Mouse (Mus musculus) neural tube, embryonic 12.5 days (tissue): Measurements from ENCODE around the gene Rapgef4. TPM values are rescaled to one million over a fixed set of nuclear protein-coding genes. Genes with fewer than 3 reads are reported as not detected.

Source experiments
- ATAC-seq: fragments of 200-750 bp; cut with Nextera tagmentation; 2 replicates; pipeline ENCODE4 v1.8.0; 2017; ENCODE audit warnings: low read depth, mild to moderate bottlenecking, moderate TSS enrichment, moderate library complexity; ENCODE audit not compliant: low FRiP score
- H3K27ac ChIP-seq: fragments of 300-500 bp; sonication (generic); 2 replicates; pipeline ENCODE4 v1.5.1; 2016
- H3K27me3 ChIP-seq: fragments of 300-500 bp; sonication (generic); replicated peaks from 2 replicates; pipeline ENCODE4 v1.6.1; 2016; ENCODE audit warnings: mild to moderate bottlenecking
- H3K36me3 ChIP-seq: fragments of 300-500 bp; sonication (generic); 2 replicates; pipeline ENCODE4 v1.6.1; 2016; ENCODE audit warnings: mild to moderate bottlenecking
- H3K4me1 ChIP-seq: fragments of 300-500 bp; sonication (generic); 2 replicates; pipeline ENCODE4 v1.6.1; 2016
- H3K4me2 ChIP-seq: fragments of 300-500 bp; sonication (generic); replicated peaks from 2 replicates; pipeline ENCODE4 v1.6.1; 2016; ENCODE audit warnings: mild to moderate bottlenecking
- H3K4me3 ChIP-seq: fragments of 300-500 bp; sonication (generic); 2 replicates; pipeline ENCODE4 v1.5.1; 2016
- H3K9ac ChIP-seq: fragments of 300-500 bp; sonication (generic); 2 replicates; pipeline ENCODE4 v1.6.1; 2016; ENCODE audit warnings: mild to moderate bottlenecking
- H3K9me3 ChIP-seq: fragments of 300-500 bp; sonication (generic); 2 replicates; pipeline ENCODE4 v1.6.1; 2016; ENCODE audit warnings: mild to moderate bottlenecking
- WGBS: fragments of 180-500 bp; shearing (Covaris S2); methylation state at CpG from one replicate; pipeline ENCODE4 v1.1.7; 2016; 5-methylcytosine and 5-hydroxymethylcytosine counted together
- polyA plus RNA-seq: library from polyadenylated mRNA; unstranded; fragments of >200 nt; fragmentation: Nextera tagmentation; extraction: Ambion mirVana; gene quantifications from 2 replicates; pipeline ENCODE4 v1.2.1, GENCODE M21; 2016

Gene Rapgef4
- polyA plus RNA-seq, 1 experiment from 2014 or later: 24.0 TPM

DNA sequence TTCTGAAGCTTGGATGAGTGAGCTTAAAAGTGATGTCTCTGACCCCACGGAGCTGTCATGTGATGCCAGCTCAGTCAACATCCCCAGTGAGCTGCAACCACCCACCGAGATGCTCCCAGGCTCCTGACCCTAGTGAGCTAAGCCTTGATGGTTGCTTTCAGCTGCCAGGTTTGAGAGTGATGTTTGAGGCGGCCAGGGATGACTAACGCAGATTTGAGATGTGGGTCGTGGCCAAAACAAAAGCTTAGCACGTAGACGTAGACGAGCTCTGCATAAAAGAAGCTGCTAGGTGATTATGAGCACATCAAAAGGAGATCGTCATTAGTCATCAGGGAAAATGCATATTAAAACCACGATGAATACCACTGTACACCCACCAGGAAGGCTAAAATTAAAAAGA lies 16.8 kb upstream of the Rapgef4 start:
- no peaks in the 10 kb centered on the region for H3K4me1 ChIP-seq
- H3K9me3 ChIP-seq: no peaks in the 10 kb centered on the region
- H3K4me2 ChIP-seq: no peak overlapping the region
- WGBS: 49% methylated on average over 10 of the region's 10 CpGs
- no peak for ATAC-seq
- H3K27ac ChIP-seq: no peak overlapping the region
- no peaks in the 10 kb centered on the region for H3K36me3 ChIP-seq
- H3K9ac ChIP-seq: no peak overlapping the region
- H3K27me3 ChIP-seq: no peaks in the 10 kb centered on the region
- no peak overlapping the region for H3K4me3 ChIP-seq

DNA sequence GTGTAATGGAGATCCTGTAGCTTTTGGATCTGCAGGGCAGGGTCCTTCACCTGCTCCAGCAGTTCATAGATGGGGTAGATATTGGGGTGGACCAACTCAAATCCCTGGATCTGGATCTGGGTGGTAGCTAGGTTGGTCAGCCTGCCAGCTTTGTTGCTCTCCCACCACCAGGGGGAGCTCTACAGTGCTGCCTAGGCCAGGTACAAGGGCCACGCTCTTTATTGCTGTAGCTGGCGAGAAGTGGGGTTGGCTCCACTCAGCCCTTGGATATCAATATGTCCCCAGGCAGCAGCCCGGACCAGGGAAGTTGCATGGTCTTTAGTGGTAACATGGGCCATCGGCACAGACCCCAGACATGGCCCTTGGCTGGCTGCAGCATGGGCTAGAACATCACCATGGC lies 15.6 kb upstream of the Rapgef4 start:
- no peak for ATAC-seq
- no peaks in the 10 kb centered on the region for H3K4me1 ChIP-seq
- no peak overlapping the region for H3K4me3 ChIP-seq
- 80% methylated on average over 4 of the region's 4 CpGs for WGBS
- H3K9ac ChIP-seq: no peak overlapping the region
- H3K4me2 ChIP-seq: no peak overlapping the region
- H3K27me3 ChIP-seq: no peaks in the 10 kb centered on the region
- no peaks in the 10 kb centered on the region for H3K36me3 ChIP-seq
- H3K9me3 ChIP-seq: no peaks in the 10 kb centered on the region
- H3K27ac ChIP-seq: no peak overlapping the region

- H3K4me1 ChIP-seq: no peaks in the 10 kb centered on the region
- no peak overlapping the region for H3K4me3 ChIP-seq
- H3K9ac ChIP-seq: no peak overlapping the region
- H3K4me2 ChIP-seq: no peak overlapping the region
- 76% methylated on average over 4 of the region's 4 CpGs for WGBS
- ATAC-seq: no peak
- H3K9me3 ChIP-seq: no peaks in the 10 kb centered on the region
- H3K27me3 ChIP-seq: no peaks in the 10 kb centered on the region
- H3K27ac ChIP-seq: no peak overlapping the region
- H3K36me3 ChIP-seq: no peaks in the 10 kb centered on the region
These were observed 14.3 kb upstream of the Rapgef4 start for GRCm38 (mm10) chr2:71966737-71967136.

DNA sequence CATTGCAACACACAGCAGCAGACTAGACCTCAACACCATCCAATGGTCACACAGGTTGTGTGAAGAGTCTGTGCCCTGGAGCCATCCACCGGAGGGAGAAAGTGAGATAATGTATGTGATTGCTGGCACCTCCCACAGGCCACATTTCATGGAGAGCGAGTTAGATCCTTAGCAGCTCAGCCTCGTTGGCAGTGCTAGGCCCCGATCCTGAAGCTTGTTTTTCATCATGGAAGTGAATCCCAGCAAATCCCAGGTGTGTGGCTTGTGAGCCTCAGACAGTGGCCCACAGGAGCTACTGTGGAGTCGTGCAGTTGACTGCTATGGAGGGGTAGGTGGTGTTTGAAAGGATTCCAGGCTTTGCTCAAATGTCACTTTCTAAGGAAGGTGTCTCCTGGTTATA lies 13.2 kb upstream of the Rapgef4 start:
- H3K27me3 ChIP-seq: no peaks in the 10 kb centered on the region
- no peak overlapping the region for H3K27ac ChIP-seq
- no peak for ATAC-seq
- no peak overlapping the region for H3K4me2 ChIP-seq
- no peaks in the 10 kb centered on the region for H3K9me3 ChIP-seq
- no peaks in the 10 kb centered on the region for H3K4me1 ChIP-seq
- WGBS: 77% methylated on average over 5 of the region's 5 CpGs
- H3K36me3 ChIP-seq: no peaks in the 10 kb centered on the region
- no peak overlapping the region for H3K4me3 ChIP-seq
- H3K9ac ChIP-seq: no peak overlapping the region

- no peak for ATAC-seq
- Histone ChIP-seq H3K4me3 (no peak overlapping the region), H3K9ac (no peak overlapping the region), H3K9me3 (no peaks in the 10 kb centered on the region), H3K27me3 (no peaks in the 10 kb centered on the region), H3K27ac (no peak overlapping the region), H3K4me1 (no peaks in the 10 kb centered on the region), H3K36me3 (no peaks in the 10 kb centered on the region), H3K4me2 (no peak overlapping the region)
- WGBS: 74% methylated on average over 3 of the region's 3 CpGs
These were observed 7.4 kb upstream of the Rapgef4 start for GRCm38 (mm10) chr2:71973646-71974045.

DNA sequence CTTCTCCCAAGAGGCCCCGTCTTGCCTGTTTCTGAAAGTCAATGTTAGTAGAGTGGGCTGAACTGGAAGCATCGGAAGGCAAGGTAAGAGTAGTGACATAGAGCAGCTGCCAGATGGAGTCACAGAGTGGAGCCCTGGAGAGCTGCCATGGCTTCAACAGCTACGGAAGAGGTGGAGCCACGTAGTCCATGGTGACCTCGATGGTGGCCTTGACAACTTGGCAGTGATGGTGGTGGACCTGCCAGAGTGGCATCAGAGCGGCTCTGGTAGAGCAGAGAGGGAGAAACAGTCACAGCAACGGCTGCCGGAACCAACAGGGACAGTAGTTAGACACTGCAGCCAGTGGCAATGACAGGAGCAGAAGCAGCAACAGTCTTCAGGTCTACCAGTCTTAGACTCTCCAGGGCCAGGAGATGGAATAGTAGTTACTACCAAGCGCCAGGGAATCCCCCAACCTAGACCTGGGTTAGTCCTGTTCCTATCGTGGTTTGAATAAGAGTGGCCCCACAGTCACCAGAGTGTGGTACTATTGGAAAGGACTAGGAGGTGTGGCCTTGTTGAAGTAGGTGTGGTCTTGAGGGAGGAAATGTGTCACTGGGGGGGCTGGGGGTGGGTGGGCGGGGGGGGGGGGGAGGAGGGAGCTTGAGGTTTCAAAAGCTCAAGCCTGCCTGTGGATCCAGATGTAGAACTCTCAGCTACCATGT lies 6.7 kb upstream of the Rapgef4 start:
- Histone ChIP-seq H3K4me3 (no peak overlapping the region), H3K4me1 (no peaks in the 10 kb centered on the region), H3K27ac (no peak overlapping the region), H3K27me3 (no peaks in the 10 kb centered on the region), H3K36me3 (no peaks in the 10 kb centered on the region), H3K4me2 (no peak overlapping the region), H3K9me3 (no peaks in the 10 kb centered on the region), H3K9ac (no peak overlapping the region)
- 90% methylated on average over 10 of the region's 11 CpGs for WGBS
- no peak for ATAC-seq

GRCm38 (mm10) chr2:71979981-71980380 lies 1.1 kb upstream of the Rapgef4 start:
- Histone ChIP-seq H3K36me3 (no peaks in the 10 kb centered on the region), H3K27ac (no peak overlapping the region), H3K9ac (no peak overlapping the region), H3K4me3 (no peak overlapping the region), H3K9me3 (no peaks in the 10 kb centered on the region), H3K4me2 (no peak overlapping the region), H3K4me1 (peaks cover 4% of the 10 kb centered on the region; the same call in 1 of the 2 replicates), H3K27me3 (peaks cover 14% of the 10 kb centered on the region)
- 89% methylated on average over 7 of the region's 7 CpGs for WGBS
- ATAC-seq: no peak

GRCm38 (mm10) chr2:71981343-71981851 lies 357 bp downstream of the Rapgef4 start:
- Histone ChIP-seq H3K27ac (no peak overlapping the region), H3K4me2 (peak overlapping the region; percentile 91), H3K4me1 (peaks cover 7% of the 10 kb centered on the region; the same call in 1 of the 2 replicates), H3K27me3 (peaks cover 14% of the 10 kb centered on the region), H3K36me3 (no peaks in the 10 kb centered on the region), H3K4me3 (peak overlapping the region; percentile 58), H3K9ac (peak overlapping the region; percentile 67), H3K9me3 (no peaks in the 10 kb centered on the region)
- peak; percentile 33 for ATAC-seq
- 8% methylated on average over 24 of the region's 24 CpGs for WGBS

DNA sequence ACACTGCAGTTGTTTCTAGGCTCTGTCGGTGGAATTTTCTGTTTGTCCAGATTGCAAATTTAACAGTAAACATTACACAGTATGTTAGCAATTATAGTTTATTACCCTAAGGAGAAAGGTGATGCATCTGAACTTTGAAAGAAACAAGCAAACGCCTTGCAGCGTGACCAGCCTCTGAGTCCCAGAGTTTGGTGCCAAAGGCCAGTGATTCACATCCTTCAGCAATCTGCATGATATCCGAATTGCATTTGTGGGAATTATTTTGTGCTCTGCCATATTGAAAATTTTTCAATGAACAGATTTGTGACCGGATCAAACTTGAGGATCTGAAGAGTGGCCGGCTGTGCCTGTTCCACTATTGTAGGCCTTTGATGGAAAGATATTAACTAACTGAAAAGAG lies 856 bp downstream of the Rapgef4 start:
- peak overlapping the region; percentile 58; the same call in 1 of the 2 replicates for H3K4me3 ChIP-seq
- peak overlapping the region; percentile 91 for H3K4me2 ChIP-seq
- 76% methylated on average over 6 of the region's 6 CpGs for WGBS

GRCm38 (mm10) chr2:71982868-71983597 lies 2.0 kb downstream of the Rapgef4 start:
- H3K9me3 ChIP-seq: no peaks in the 10 kb centered on the region
- H3K27me3 ChIP-seq: peaks cover 14% of the 10 kb centered on the region
- H3K9ac ChIP-seq: no peak overlapping the region
- H3K4me2 ChIP-seq: no peak overlapping the region
- H3K4me3 ChIP-seq: no peak overlapping the region
- WGBS: 77% methylated on average over 10 of the region's 10 CpGs
- peaks cover 9% of the 10 kb centered on the region; the same call in 1 of the 2 replicates for H3K4me1 ChIP-seq
- H3K27ac ChIP-seq: no peak overlapping the region
- H3K36me3 ChIP-seq: no peaks in the 10 kb centered on the region
- ATAC-seq: no peak

More for the DNA sequence above, 856 bp downstream of the Rapgef4 start:
- Histone ChIP-seq H3K9me3 (no peaks in the 10 kb centered on the region), H3K27ac (no peak overlapping the region), H3K27me3 (peaks cover 14% of the 10 kb centered on the region), H3K36me3 (no peaks in the 10 kb centered on the region), H3K4me1 (peaks cover 9% of the 10 kb centered on the region; the same call in 1 of the 2 replicates), H3K9ac (no peak overlapping the region)
- no peak for ATAC-seq

- Histone ChIP-seq H3K4me1 (peaks cover 9% of the 10 kb centered on the region), H3K9ac (no peak overlapping the region), H3K36me3 (no peaks in the 10 kb centered on the region), H3K27me3 (peaks cover 10% of the 10 kb centered on the region), H3K4me3 (no peak overlapping the region), H3K27ac (no peak overlapping the region), H3K9me3 (no peaks in the 10 kb centered on the region), H3K4me2 (no peak overlapping the region)
- WGBS: 63% methylated on average over 2 of the region's 2 CpGs
- ATAC-seq: no peak
These were observed 4.7 kb downstream of the Rapgef4 start for GRCm38 (mm10) chr2:71985730-71986129.

- no peaks in the 10 kb centered on the region for H3K36me3 ChIP-seq
- H3K4me1 ChIP-seq: peaks cover 6% of the 10 kb centered on the region
- no peak overlapping the region for H3K27ac ChIP-seq
- no peak overlapping the region for H3K4me3 ChIP-seq
- no peak overlapping the region for H3K9ac ChIP-seq
- H3K27me3 ChIP-seq: peaks cover 5% of the 10 kb centered on the region; the same call in 1 of the 2 replicates
- H3K9me3 ChIP-seq: no peaks in the 10 kb centered on the region
- no peak overlapping the region for H3K4me2 ChIP-seq
- 78% methylated on average over 12 of the region's 12 CpGs for WGBS
- ATAC-seq: no peak
These were observed 5.3 kb downstream of the Rapgef4 start for GRCm38 (mm10) chr2:71986276-71986848.
